Mouse (Mus musculus) lung, postnatal 14 days (tissue): ENCODE measurements around the gene Itgav.
"Not testable (repeated sequence)": the region's sequence is repeated elsewhere in the genome, so short reads cannot be mapped to it uniquely, and the experiment has no call there.

Experiments used
- DNase-seq: peaks from one replicate; pipeline ENCODE4 v3.0.0; 2021

The Itgav gene

DNA sequence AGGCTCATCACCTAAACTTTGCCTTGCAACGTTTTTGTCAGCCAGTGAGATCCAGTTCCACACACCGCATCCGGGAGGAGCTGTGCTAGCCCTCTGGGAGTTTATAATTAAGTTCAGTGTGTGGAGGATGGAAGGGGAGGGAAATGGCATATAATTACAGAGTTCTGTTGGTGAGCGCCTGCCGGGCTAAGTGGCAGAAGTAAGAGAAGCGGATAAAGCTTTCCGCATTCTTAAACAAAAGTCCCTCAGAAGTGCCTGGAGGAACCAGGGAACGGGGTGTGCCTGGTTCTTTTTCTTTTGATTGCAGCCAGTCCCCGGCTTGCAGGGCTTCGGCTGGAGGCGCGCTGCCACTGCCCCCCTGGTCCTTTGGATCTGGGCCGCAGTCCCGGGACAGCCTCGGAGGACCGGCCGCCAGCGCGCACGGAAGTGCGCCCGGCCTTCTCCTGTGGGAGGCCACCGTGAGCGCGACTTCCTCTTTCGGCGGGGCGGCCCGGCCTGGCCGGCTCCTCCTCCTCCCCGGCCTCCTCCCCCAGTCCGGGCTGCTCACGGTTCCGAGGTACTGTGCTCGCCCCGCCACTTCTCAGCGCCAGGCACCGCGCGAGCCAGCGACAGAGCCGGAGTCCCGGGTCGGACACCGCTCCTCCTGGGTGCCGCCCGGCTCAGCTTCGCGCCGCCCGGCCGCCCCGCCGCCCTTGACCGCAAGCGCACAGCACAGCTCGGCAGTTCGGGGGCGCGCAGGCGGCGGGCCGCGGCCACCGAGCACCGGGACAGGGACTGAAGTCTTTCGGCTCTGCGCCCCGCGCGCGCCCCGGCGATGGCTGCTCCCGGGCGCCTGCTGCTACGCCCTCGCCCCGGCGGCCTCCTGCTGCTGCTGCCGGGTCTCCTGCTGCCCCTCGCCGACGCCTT is at the start of gene Itgav:
Gene Itgav (plus strand): TSS at position 477 of the 906 bp plus-strand sequence.
- peak; percentile 96 for DNase-seq

DNA sequence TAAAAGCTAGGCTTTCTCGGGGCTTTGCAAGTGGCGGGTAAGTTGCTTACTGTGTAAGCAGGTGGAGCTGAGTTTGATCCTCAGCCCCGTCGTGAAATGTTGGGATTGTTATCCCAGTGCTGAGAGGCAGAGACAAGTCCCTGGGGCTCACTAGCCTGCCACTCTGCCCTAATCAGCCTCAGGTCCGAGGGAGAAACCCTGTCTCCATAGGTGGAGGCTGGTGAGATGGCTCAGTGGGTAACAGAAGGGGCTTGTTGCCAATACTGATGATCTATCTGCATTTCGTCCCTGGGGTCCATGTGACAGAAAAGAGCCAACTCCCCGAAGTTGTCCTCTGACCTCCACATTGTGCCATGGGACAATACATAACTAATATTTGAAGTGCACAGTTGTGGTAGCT is 49.8 kb upstream of the Itgav start:
- DNase-seq, result no peak

DNA sequence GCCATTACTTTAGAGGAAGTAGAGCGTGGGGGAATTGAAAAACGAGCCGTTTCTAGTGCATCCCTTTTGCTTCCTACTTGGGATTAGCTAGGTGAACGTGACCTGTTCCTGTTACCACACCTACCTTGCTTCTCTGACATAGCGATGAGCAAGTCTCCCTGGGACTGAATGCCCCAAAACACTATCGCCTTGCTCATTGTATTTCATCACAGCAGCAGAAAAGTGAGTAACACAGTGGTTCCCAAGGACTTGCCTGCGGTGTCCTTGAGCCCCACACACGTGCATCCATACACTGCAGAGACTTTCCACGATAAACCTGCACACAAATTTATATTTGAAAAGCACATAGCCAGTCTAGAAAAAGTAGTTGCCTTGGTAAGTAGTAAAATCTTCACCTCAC is 49.3 kb upstream of the Itgav start:
- no peak for DNase-seq

DNA sequence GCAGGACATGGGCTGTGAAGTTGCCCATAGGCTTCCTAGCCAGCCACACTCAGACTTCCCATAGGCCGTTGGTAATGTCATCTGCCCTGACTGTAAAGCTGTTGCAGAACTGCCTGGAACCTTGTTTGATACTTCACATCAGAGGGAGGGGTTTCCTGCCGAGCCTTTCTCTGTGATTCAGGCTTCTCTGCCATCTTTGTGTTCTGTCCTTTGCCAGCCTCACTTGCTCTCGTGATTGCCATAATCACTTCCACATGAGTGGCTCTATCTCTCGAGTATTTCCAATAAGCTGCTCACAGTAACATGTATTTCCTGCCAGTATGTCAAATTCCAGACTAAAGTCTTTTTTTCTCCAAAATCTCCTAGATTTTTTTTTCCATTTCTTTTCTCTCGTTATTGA is 48.5 kb upstream of the Itgav start:
- DNase-seq, result no peak

DNA sequence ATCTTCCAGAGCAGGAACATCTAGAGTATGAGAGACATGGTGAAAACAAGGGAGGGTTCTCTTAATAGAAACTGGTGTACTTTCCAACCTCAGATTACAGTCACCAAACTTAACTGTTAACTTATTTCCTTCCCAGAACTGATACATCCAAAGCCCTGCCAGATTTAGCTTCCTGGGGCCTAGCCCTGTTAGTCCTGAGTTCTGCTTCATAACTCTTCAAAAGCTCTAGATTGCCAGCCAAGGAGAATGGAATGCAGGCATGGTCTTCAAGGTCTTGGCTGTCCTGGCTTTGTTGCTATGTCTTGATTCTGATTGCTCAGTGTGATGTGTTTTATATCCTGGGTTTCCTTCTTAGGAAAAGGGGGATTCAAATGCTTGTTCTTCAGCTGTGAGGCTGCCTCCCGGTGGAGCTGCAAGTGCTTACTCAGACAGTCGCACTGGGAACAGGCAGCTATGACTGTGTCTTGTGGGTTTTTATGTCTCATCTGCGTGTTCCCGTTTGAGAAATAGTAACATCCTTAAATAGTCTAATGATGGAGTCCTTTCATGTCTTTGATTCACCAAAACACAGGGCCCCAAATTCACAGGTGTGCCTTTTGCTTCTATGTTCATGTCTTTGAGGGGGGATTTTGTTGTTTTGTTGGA is 47.8 kb upstream of the Itgav start:
- no peak for DNase-seq

DNA sequence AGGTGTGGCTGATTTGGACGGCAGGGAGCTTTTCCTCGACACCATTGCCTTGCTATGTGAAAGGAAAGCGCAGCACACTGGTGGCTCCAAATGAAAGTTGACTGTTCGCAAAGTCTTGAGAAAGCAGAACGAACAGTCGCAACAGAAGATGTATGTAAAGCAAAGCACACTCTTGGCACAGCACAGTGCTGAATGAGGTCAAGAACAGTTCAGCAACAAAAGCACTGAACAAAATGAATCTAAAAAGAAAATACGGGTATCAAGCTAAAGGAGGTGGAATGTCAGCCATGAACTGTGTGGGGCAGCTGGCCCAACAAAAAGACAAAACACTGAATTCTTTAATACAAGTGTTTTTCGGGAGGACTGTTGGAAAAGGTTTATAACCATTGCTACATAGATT is 42.9 kb upstream of the Itgav start:
- no peak for DNase-seq

DNA sequence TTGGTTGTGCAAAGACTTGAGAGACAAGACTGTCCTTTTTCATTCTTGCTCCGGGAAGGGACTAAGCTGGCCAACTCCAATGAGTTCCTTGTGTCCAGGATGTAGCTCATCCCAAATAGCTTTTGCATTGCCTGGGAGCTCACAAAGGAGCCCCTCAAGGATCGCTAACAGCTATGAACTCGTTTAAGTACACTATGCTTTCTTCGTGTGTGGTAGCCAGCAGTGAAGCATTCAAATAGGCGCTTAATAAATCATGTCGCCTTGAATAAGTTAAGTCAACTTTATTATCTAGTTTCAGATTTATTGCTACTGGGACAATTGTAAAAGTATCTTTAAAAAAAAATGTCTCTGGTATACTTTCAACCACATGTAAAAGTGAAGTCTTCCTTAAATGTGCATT is 42.4 kb upstream of the Itgav start:
- DNase-seq, result no peak

DNA sequence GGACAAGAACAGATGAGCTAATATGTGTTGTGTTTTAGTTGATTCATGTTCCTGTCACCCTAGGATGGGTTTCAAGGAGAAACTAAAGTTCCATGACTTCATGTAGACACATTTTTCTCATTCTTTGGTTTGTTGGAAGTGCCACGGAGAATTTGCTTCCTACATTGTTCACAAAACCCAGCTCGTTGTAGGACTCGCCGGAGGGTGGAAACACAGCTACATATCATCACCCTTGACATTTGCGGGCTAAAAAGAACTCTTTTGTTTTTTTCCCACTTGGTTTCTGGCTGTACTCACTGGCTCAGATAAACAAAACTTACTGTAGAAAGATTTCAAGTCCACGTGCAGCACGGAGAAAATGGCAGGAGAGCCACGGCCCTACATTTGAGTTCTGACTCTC is 41.9 kb upstream of the Itgav start:
- no peak for DNase-seq

DNA sequence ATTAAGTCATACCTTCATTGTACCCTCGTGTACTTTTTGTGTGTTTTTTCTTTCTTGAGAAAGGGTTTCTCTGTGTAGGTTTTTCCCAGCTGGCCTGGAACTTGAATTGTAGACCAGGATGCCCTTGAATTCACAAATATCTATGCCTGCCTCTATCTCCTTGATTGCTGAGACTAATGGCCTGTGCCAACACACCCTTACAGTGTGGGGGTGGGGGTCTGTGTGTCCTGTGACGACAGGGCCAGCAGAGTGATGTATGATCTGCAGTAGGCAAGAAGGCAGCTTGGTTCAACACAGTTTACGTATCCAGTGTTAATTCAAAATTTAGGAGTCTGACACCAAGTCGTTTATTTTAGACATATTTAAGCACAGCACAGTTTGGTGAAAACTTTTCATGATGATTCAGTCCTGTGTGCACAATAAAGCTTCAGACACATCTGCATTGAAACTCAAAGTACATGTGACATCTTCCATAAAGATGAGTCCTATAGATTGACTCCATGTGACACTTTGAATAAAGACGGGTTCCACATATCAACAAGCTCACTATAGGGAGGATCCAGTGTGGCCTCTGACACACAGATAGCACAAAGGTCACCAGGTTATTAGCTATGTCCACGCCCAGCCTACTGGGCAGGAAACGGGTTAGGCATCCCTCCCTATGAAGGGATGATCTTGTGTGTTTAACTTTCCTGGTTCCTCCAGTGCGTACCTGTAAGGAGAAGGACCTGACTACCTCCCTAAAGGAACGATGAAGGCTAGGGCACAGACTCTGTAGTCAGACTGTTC is 40.3 kb upstream of the Itgav start:
- no peak for DNase-seq

DNA sequence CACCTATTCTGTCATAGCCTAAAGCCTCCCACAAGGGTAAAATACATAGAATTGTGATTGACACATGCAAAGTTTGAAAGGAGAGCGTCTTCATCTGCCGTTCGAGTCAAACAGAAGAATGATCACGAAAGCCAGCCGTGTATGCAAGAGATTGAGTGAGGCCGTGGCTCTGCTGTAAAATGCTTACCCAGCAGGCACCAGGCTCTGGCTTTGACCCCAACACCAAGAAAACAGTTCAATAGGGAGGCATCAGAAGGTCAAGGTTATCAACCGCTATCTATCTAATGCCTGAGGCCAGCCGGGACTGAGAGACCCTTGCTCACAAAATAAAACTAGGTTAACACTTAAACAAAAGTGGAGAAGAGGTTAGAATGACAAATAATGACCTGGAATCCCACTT is 39.5 kb upstream of the Itgav start:
- DNase-seq, result no peak

DNA sequence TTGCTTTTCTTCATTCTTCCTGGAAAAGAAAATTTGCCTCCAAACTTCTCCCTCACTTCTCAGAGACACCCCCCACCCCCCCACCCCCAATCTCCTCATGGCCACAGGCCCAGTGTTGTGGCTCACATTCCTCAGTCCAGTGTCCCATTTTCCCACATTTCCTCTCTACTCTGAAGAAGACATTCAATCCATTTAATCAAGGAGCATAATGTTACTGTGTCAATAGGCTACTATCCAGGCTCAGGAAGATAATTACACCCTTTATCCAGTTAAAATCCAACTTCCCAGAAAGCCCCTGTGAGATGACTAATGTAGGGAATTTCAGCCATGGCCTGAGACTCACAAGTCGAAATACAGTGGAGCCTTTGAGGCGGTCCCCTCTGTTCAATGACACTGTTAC is 33.8 kb upstream of the Itgav start:
- DNase-seq, result no peak

DNA sequence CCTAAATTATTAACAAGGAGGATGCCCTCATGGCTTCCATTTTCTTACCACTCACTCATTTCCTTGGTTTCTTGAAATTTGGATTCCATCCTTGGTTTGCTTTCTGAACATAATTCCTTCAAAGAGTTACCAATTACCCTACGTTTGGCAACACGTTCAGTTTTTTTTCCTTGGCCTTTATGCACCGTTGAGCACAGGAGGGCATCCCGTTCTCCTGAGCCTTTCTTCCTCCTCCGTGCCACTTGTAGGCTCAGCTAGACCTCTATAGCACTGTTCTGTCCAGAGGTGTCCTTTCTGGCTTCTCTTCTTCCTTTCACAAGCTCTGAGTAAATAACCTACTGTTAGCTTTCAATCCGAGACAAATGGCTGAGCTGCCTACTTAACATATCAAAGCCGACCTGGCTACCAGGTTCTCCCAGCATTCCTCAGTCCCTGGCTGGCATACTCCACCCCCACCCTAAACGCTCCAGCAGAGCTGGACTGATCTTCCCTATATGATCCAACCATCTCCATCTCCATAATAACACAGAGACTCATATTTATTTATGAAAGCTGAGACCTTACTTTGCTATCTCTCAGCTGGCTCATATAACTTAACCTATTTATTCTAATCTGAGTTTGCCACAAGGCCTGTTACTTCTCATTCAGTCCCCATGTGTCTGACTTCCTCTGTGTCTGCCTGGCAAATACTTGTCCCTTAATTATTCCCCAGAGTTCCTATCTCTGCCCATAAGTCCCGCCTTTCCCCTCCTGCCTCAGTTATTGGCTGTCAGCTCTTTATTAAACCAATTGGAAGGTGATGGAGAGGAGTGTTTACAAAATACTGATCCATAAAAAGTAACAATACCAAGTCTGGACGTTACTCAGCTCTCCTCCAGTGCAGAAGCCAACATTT is 31.3 kb upstream of the Itgav start:
- no peak for DNase-seq

DNA sequence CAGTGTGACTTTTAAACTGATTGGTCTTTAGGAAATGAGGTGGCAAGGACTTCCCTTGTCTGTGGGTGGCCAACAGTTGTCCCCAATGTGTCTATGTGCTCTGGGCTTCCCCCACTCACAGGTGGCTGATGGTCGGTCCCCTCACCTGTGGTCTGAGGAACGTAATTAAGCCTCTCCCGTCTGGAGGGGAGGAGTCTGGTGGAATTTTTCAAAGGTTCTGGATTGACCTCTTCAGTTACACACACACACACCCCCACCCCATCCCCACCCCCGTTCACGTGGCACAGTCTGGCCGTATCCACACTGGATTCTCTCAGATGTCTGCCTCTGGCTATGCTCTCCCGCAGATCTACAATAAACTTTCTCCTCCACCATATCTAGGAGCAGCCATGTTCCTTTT is 30.1 kb upstream of the Itgav start:
- no peak for DNase-seq

DNA sequence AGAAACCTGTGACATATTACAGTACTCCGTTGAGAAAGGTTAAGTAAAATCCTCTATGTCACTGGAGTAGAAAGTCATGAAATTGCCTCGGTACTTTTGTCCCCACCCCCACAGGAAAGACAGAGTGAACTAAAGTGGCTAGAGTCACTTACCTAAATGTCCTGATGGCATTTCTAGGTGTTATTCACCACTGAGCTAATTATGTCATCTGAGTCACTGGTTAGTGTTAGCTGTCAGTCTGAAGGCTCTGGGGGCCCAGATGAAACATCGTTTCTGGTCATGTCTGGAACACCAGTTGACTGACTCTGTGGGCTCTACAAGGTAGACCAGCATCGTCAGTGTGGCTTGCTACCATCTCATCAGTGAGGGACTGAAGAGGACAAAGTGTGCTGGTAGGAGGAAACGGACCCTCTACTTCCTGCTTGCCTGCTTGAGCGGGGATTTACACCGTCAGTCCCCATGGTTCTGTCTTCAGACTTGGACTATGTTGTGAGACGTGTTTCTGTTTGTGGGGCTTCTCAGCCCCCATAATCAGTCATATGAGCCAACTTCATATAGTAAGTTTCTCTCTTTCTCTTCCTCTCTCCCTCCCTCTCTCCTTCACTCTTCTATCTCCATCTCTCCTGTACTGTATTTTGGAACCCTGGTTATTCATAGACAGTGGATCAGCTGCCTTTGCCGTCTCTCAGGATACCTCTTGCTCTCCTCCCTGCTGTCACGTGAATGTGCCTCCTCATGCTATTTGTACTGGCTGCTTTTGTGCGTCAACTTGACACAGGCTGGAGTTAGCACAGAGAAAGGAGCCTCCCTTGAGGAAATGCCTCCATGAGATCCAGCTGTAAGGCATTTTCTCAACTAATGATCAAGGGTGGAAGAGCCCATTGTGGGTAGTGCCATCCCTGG is 28.6 kb upstream of the Itgav start:
- no peak for DNase-seq

DNA sequence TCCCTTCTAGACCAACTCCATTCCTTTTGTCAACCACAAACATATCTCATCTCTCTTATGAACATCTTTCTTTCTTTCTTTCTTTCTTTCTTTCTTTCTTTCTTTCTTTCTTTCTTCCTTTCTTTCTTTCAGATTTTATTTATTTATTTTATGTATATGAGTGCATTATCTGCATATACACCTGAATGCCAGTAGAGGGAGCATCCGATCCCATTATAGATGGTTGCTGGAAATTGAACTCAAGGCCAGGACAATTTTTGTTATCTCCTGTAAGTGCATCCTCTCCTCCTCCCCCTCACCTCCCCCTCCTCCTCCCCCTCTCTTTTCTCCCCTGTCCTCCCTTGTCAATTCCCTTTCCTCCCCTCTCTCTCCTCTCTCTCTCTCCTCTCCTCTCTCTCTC is 25.7 kb upstream of the Itgav start:
- no peak for DNase-seq

DNA sequence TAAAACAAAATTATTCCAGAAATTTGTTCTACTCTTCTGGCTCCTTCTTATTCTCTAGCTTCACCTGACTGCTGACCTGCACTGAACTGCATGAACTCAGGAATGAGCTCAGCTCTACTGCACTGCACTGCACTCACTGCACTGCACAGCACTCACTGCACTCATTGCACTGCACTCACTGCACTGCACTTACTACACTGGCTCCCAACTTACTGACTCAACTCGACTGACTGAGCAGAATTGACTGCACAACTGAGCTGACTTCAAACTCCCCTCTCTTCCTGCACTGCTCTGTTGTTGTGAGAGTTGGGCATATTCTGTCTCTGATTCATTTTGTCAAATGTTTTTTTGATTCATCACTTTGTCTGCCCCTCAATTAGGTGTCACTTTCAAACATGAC is 24.9 kb upstream of the Itgav start:
- no peak for DNase-seq

DNA sequence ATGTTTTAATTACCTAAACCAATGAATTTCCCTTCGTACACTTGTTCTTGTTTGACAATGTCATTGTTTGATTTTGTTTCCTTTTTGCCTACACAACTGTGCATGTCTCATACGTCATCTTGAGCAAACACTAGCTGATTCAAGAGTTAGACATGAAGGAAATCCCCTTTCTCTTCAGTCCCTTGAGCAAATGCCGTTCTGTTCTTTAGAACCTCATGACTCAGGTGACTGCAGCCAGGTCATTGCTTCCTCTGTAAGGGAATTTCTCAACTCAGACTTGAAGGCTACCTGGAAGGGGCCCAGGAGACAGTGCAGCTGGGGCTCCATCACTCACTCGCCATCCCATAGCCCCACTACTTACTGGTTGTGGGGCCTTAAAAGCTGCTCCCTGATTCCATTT is 23.5 kb upstream of the Itgav start:
- no peak for DNase-seq

DNA sequence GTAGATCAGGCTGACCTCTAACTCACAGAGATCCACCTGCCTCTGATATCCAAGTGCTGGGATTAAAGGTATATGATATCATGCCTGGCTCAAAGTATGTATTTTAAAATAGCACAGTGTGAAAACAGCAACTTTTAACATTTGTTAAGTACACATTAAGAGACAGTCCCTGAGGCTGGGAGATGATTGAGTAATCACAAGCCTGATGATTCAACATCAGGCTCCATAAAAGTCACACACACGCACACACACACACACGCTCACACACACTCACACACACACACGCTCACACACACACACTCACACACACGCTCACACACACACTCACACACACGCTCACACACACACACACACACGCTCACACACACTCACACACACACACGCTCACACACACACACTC is 21.8 kb upstream of the Itgav start:
- DNase-seq, result no peak

DNA sequence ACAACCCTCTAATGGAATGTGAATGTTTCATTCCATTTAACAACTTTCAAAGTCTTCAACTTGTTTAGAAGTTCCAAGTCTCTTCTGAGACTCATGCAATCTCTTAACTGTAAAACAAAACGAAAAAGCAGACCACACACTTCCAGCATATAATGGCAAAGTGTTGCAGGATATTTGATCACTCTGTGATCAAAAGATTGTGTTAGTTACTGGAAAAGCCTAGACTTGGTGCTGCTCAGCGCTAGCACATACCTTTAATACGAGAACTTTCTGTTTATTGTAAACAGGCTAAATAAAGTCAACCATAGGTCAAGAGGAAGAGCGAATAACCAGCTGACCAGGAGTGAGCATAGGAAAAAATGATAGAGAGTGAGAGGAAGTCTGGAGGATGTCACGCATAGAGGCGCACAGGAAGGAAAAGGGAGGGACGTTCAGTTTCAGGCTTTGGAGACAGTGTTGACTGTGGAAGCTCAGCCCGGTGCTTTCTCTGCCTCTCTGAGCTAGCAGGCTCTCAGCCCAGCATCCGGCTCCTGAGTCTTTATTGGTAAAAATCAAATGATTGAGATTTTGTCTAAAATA is 18.5 kb upstream of the Itgav start:
- peak; percentile 21 for DNase-seq

DNA sequence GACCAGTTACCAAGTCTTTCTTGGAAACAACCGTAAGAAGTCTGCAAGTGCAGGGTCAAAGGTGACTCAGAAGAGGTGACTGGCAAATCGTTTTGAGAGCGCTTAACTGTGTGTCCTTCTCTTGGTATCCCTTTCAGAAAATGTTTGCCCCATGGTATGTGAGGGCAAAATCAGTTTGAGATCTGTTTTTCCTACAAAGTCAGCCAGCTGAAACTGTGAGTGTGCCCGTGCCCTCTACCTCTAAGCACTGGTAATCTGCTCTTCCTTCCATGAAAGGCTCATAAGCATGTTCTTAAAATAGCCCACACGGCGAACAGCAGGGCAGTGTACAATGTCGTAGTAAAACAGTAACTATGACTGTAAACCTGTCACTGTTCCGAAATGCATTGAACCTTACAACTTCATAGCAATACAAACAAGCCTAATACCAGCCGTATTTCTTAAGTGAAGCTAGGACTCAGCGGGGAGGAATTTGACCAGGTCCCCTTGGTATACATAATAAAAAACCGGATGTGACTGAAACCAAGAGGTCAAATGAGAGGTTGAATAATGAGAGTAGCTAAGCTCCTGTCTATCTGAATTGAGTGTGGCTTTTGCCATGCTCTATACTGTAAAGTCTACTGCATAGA is 14.2 kb upstream of the Itgav start:
- DNase-seq, result no peak

DNA sequence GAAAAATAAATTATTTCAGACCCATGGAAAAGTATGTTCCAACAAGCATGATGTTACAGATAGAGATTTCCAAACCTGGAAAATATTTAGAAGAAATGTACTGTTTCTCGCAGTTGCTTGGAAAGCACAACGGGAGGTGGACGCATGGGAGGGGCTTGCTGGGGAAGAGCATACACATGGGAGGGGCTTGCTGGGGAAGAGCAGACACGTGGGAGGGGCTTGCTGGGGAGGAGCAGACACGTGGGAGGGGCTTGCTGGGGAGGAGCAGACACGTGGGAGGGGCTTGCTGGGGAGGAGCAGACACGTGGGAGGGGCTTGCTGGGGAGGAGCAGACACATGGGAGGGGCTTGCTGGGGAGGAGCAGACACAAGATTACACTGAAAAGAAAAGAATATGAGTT is 10.9 kb upstream of the Itgav start:
- DNase-seq, result not testable (repeated sequence)
